Mouse (Mus musculus) hindbrain, embryonic 11.5 days (tissue): ENCODE data around the gene Hist1h3c. TPM values are rescaled to one million over a fixed set of nuclear protein-coding genes. Genes with fewer than 3 reads are reported as not detected.
"Not testable (repeated sequence)": the region's sequence is repeated elsewhere in the genome, so short reads cannot be mapped to it uniquely, and the experiment has no call there.

Experiments
- ATAC-seq: fragments of 200-750 bp; cut with Nextera tagmentation; 2 replicates; pipeline ENCODE4 v1.8.0; 2017; ENCODE audit warnings: mild to moderate bottlenecking, moderate TSS enrichment, moderate library complexity; ENCODE audit not compliant: low FRiP score
- DNase-seq: peaks from one replicate; pipeline ENCODE4 v3.0.0-alpha.2; 2015; ENCODE audit warnings: low spot score
- H3K27ac ChIP-seq: fragments of 300-500 bp; sonication (generic); 2 replicates; pipeline ENCODE4 v1.5.1; 2014; ENCODE audit warnings: mild to moderate bottlenecking, low read depth, low read length
- H3K27me3 ChIP-seq: fragments of 300-500 bp; sonication (generic); 2 replicates; pipeline ENCODE4 v1.6.1; 2014; ENCODE audit warnings: mild to moderate bottlenecking, low read length, moderate library complexity, mixed read lengths; ENCODE audit not compliant: control insufficient read depth, insufficient read depth
- H3K36me3 ChIP-seq: fragments of 300-500 bp; sonication (generic); 2 replicates; pipeline ENCODE4 v1.6.1; 2014; ENCODE audit warnings: mild to moderate bottlenecking, low read length, moderate library complexity, mixed read lengths; ENCODE audit not compliant: control insufficient read depth, insufficient read depth
- H3K4me1 ChIP-seq: fragments of 300-500 bp; sonication (generic); replicated peaks from 2 replicates; pipeline ENCODE4 v1.6.1; 2014; ENCODE audit warnings: low read length, mixed read lengths; ENCODE audit not compliant: control insufficient read depth, insufficient read depth
- H3K4me2 ChIP-seq: fragments of 300-500 bp; sonication (generic); replicated peaks from 2 replicates; pipeline ENCODE4 v1.6.1; 2014; ENCODE audit warnings: mild to moderate bottlenecking, low read depth, low read length
- H3K4me3 ChIP-seq: fragments of 300-500 bp; sonication (generic); 2 replicates; pipeline ENCODE4 v1.5.1; 2014; ENCODE audit warnings: low read depth, low read length
- H3K9ac ChIP-seq: fragments of 300-500 bp; sonication (generic); 2 replicates; pipeline ENCODE4 v1.6.1; 2014; ENCODE audit warnings: low read depth, low read length
- H3K9me3 ChIP-seq: fragments of 300-500 bp; sonication (generic); 2 replicates; pipeline ENCODE4 v1.6.1; 2016; ENCODE audit warnings: low read length; ENCODE audit not compliant: control insufficient read depth
- WGBS: fragments of 180-500 bp; shearing (Covaris S2); extraction: QIAGEN DNeasy Blood & Tissue Kit; methylation state at CpG from one replicate; pipeline ENCODE4 v1.1.7; 2014; 5-methylcytosine and 5-hydroxymethylcytosine counted together
- polyA plus RNA-seq: library from polyadenylated mRNA; unstranded; fragments of >200 nt; fragmentation: Nextera tagmentation; extraction: Ambion mirVana; gene quantifications from 2 replicates; pipeline ENCODE4 v1.2.1, GENCODE M21; 2014

Gene Hist1h3c
- polyA plus RNA-seq, 1 experiment from 2014 or later: 10.7 TPM

GRCm38 (mm10) chr13:23752067-23752741 lies 6.8 kb upstream of the Hist1h3c start, which contains the start of gene Hist1h3b:
Gene Hist1h3b, plus strand, starts transcription at chr13:23752267.
- H3K27ac ChIP-seq: peak within 1 kb of the TSS; percentile 90
- not testable (repeated sequence) for H3K4me1 ChIP-seq, H3K27me3 ChIP-seq, H3K36me3 ChIP-seq, H3K9me3 ChIP-seq
- H3K4me3 ChIP-seq: peak within 1 kb of the TSS; percentile 39
- ATAC-seq (peak; percentile 89), DNase-seq (peak; percentile 95)
- peak within 1 kb of the TSS; percentile 54 for H3K4me2 ChIP-seq
- H3K9ac ChIP-seq: peak within 1 kb of the TSS; percentile 65
- 0% methylated on average over 15 of the region's 47 CpGs for WGBS

GRCm38 (mm10) chr13:23751478-23751956 lies 6.1 kb upstream of the Hist1h3c start:
- H3K4me2 ChIP-seq: peak overlapping the region; percentile 54
- WGBS: under 1% methylated on average over 11 of the region's 11 CpGs
- H3K9ac ChIP-seq: peak overlapping the region; percentile 49; the same call in 1 of the 2 replicates
- DNase-seq (peak; percentile 54), ATAC-seq (peak; percentile 38)
- H3K27ac ChIP-seq: peak overlapping the region; percentile 90
- H3K4me1 ChIP-seq: peaks cover 4% of the 10 kb centered on the region; the same call in 1 of the 2 replicates
- H3K36me3 ChIP-seq: no peaks in the 10 kb centered on the region
- peak overlapping the region; percentile 39 for H3K4me3 ChIP-seq
- no peaks in the 10 kb centered on the region for H3K27me3 ChIP-seq
- no peaks in the 10 kb centered on the region for H3K9me3 ChIP-seq

DNA sequence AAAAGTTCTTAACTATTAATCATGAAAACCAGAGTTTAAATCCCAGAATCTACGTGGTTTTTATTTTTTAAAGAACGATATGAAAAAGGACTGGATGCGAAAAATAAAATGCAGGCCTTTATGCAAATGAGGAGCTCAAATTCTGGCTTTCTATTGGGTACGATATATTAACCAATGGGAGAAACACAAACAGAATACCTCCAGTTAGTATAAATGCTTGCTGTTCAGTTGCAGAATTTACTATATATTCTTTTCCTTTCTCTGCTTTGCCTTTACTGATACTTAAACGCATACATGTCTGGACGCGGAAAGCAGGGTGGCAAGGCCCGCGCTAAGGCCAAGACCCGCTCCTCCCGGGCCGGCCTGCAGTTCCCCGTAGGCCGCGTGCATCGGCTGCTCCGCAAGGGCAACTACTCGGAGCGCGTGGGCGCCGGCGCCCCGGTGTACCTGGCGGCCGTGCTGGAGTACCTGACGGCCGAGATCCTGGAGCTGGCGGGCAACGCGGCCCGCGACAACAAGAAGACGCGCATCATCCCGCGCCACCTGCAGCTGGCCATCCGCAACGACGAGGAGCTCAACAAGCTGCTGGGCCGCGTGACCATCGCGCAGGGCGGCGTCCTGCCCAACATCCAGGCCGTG lies 5.6 kb upstream of the Hist1h3c start, which contains the start of gene Hist1h2ab:
Gene Hist1h2ab, plus strand, starts transcription at position 288 of the 639 bp plus-strand sequence.
- H3K4me1 ChIP-seq, H3K9me3 ChIP-seq, H3K36me3 ChIP-seq, H3K27me3 ChIP-seq: not testable (repeated sequence)
- H3K4me3 ChIP-seq: peak within 1 kb of the TSS; percentile 39
- H3K9ac ChIP-seq: peak within 1 kb of the TSS; percentile 49; the same call in 1 of the 2 replicates
- H3K27ac ChIP-seq: peak within 1 kb of the TSS; percentile 90
- peak within 1 kb of the TSS; percentile 54 for H3K4me2 ChIP-seq
- DNase-seq: peak; percentile 74
- peak; percentile 52 for ATAC-seq
- 1% methylated on average over 25 of the region's 47 CpGs for WGBS

- ATAC-seq (no peak), DNase-seq (no peak)
- no peak overlapping the region for H3K4me2 ChIP-seq
- no peak overlapping the region for H3K27ac ChIP-seq
- H3K9ac ChIP-seq: no peak overlapping the region
- WGBS: 91% methylated on average over 5 of the region's 5 CpGs
- H3K36me3 ChIP-seq: no peaks in the 10 kb centered on the region
- H3K9me3 ChIP-seq: no peaks in the 10 kb centered on the region
- H3K27me3 ChIP-seq: no peaks in the 10 kb centered on the region
- peaks cover 4% of the 10 kb centered on the region; the same call in 1 of the 2 replicates for H3K4me1 ChIP-seq
- no peak overlapping the region for H3K4me3 ChIP-seq
Measured at GRCm38 (mm10) chr13:23749563-23750121, 4.2 kb upstream of the Hist1h3c start.

- H3K9me3 ChIP-seq: no peaks in the 10 kb centered on the region
- peak overlapping the region; percentile 16; the same call in 1 of the 2 replicates for H3K9ac ChIP-seq
- no peak overlapping the region for H3K4me3 ChIP-seq
- H3K4me2 ChIP-seq: peak overlapping the region; percentile 24; the same call in 1 of the 2 replicates
- H3K27me3 ChIP-seq: no peaks in the 10 kb centered on the region
- ATAC-seq (no peak), DNase-seq (peak; percentile 40)
- WGBS: 11% methylated on average over 4 of the region's 4 CpGs
- peak overlapping the region; percentile 93 for H3K27ac ChIP-seq
- peaks cover 4% of the 10 kb centered on the region; the same call in 1 of the 2 replicates for H3K4me1 ChIP-seq
- H3K36me3 ChIP-seq: no peaks in the 10 kb centered on the region
Measured at GRCm38 (mm10) chr13:23747892-23748288, 2.5 kb upstream of the Hist1h3c start.

- no peaks in the 10 kb centered on the region for H3K27me3 ChIP-seq
- DNase-seq: peak; percentile 61
- 2% methylated on average over 9 of the region's 13 CpGs for WGBS
Measured at GRCm38 (mm10) chr13:23747081-23747891, 1.9 kb upstream of the Hist1h3c start.

DNA sequence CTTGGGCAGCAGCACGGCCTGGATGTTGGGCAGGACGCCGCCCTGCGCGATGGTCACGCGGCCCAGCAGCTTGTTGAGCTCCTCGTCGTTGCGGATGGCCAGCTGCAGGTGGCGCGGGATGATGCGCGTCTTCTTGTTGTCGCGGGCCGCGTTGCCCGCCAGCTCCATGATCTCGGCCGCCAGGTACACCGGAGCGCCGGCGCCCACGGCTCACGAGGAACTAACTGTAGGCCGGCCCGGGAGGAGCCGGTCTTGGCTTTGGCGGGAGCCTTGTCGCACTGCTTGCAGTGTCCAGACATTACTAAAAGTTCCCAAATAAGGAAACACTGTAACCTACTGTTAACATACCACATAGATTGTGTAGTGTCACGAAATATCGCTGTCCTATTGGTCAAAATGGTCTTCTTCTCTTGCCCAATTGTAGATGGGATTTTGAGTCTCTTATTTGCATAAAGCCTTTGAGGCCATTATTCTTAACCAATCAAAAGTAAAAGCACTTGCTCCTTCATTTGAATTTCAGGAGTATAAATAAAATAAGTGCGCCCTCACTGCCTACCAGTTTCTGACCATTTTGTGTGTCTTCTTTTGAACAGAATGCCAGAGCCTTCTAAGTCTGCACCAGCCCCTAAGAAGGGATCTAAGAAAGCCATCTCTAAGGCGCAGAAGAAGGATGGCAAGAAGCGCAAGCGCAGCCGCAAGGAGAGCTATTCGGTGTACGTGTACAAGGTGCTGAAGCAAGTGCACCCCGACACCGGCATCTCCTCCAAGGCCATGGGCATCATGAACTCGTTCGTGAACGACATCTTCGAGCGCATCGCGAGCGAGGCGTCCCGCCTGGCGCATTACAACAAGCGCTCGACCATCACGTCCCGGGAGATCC lies 1.0 kb upstream of the Hist1h3c start, which contains the start of gene Hist1h2bb:
Gene Hist1h2bb, plus strand, starts transcription at position 534 of the 880 bp plus-strand sequence.
- H3K4me3 ChIP-seq: peak within 1 kb of the TSS; percentile 31
- DNase-seq: peak; percentile 76
- H3K4me1 ChIP-seq, H3K36me3 ChIP-seq, H3K27me3 ChIP-seq, H3K9me3 ChIP-seq: not testable (repeated sequence)
- peak within 1 kb of the TSS; percentile 59 for H3K4me2 ChIP-seq
- peak; percentile 92 for ATAC-seq
- H3K9ac ChIP-seq: peak within 1 kb of the TSS; percentile 54
- H3K27ac ChIP-seq: peak within 1 kb of the TSS; percentile 93
- 1% methylated on average over 36 of the region's 58 CpGs for WGBS

More at GRCm38 (mm10) chr13:23747081-23747891, 1.9 kb upstream of the Hist1h3c start:
- Histone ChIP-seq H3K4me2 (peak overlapping the region; percentile 59), H3K4me3 (peak overlapping the region; percentile 31), H3K36me3 (no peaks in the 10 kb centered on the region), H3K9ac (peak overlapping the region; percentile 54), H3K9me3 (no peaks in the 10 kb centered on the region), H3K27ac (peak overlapping the region; percentile 93), H3K4me1 (peaks cover 4% of the 10 kb centered on the region; the same call in 1 of the 2 replicates)
- ATAC-seq: peak; percentile 19
